Mouse (Mus musculus) lung, adult 18-20 months (tissue): ENCODE measurements around the gene Pdxk.
A peak's percentile ranks its signal among the peaks of the same experiment; 100 is the strongest.
"Not testable (repeated sequence)": the region's sequence is repeated elsewhere in the genome, so short reads cannot be mapped to it uniquely, and the experiment has no call there.

ENCODE experiments used
- DNase-seq, 2 experiments: peaks; one replicate each; pipeline ENCODE4 v3.0.0; 2022; ENCODE audit warnings: mixed read lengths in 2 of 2

Pdxk gene

DNA sequence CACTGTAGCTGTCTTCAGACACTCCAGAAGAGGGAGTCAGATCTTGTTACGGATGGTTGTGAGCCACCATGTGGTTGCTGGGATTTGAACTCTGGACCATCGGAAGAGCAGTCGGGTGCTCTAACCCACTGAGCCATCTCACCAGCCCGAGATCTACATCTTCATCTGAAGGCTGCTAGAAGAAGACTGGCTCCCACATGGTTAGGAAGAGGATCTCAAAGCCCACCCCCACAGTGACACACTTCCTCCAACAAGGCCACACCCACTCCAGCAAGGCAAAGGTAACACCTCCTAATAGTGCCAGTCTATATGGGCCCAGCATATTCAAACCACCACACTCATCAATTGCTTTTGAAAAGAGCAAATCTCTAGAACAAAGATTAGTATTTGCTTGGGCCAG lies 49.8 kb downstream of the Pdxk start:
- not testable (repeated sequence) for DNase-seq

GRCm38 (mm10) chr10:78413152-78413520 lies 51.6 kb downstream of the Pdxk start:
- no peak for DNase-seq

DNA sequence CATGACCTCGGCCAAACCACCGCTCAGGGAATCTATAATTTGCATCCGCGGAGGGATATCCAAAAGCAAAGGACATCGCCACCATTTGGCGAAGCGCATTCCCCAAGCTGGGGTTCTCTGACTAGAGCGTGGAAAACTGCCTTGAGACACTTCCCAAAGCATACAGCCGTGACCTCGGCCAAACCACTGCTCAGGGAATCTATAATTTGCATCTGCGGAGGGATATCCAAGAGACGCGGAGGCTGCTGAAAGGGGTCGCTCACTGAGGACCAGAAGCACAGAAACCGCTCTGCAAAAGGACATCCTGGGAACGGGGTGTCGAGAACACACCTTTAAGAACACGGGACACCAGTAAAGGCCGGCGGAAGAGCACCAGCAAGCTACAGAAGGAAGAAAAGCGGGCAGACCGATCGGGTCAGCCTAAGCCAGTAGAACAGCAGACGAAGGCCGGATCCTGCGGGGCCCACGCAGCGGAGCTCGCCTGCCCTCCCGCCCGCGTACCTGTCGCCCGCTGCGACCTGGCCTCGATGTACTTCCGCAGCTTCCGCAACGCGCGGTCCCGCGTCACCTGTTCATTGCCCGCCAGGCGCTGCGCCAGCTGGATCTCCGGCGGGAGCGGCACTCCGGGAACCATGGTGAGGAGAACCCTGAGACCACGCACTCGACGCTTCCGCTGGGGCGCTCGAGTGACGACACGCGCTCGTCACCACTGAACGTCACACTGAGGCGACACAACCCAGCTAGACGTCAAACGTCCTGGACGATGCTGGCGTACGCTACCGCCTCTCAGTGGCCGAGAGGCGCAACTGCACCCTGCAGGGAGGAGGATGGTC lies 52.2 kb downstream of the Pdxk start, which contains the start of gene Rrp1:
Gene Rrp1, minus strand, starts transcription at position 725 of the 833 bp plus-strand sequence.
- peak; percentile 92 to 93 for DNase-seq

DNA sequence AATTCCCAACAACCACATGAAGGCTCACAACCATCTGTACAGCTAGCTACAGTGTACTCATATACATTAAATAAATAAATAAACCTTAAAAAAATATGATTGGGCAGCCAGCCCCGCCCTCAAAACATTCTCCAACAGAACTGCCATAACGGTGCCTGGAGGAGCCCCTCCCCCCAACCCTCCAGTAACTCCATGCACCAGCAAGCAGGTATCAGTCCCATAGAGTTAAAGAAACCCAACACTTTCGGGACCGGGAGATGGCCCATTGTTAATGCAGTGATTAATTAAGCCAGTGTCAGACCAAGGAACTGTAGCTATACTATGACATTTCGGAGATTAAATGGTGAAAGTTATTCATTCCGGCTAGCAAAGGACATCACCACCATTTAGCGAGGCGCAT lies 52.9 kb downstream of the Pdxk start:
- DNase-seq, result no peak

DNA sequence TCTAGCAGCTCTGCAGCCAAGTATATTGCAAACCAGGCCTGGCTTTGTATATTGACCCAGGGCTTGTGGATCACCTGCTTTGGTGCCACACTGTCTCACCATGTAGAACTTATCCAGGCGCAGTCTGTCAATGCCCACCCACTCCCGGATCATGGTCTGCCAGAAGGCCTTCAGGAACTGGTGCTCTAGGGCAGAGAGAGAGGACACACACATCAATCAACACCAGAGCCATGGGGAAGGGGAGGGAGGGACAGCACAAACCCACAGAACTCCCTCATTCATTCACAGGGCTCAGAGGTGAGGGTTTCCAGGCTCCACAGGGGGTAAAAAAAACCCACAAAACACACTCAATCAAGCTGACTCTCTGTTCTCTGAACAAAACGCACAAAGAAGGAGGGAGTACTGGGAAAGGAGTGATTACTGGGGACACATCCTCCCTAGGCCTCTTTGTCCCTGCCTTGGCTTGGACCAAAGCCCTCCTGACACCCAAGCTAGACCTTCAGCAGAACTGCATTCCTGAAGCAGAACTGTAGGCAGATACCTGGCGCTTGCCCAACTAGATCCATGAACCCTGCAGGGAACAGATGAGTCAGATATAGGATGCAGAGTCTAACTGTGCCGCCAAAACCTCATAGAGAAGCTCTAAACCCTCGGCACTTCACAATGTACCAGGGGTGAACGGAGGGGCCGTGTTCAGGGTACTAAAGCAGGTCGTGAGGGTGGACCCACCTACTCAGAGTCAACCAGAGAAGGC lies 55.6 kb downstream of the Pdxk start:
- DNase-seq, result no peak

GRCm38 (mm10) chr10:78407132-78407531 lies 57.6 kb downstream of the Pdxk start:
- DNase-seq, result no peak

DNA sequence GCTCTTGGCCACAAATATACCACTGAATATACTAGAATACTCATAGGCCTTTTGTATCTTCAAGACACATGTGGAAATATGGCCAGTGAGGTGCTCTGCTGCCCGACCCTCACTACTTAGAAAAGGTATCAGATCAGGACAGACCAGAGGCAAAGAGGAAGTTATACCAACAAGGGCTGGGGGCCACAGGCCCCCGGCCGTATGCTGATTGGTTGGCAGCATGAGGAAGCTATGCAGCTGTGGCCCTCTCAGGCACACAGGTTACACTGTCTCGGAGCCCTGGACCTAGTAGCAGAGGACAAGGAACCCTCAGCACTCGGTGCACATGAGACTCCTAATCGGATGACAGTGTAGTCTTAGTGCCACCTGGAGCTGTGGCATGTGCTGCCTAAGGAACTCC lies 58.6 kb downstream of the Pdxk start:
- no peak for DNase-seq

DNA sequence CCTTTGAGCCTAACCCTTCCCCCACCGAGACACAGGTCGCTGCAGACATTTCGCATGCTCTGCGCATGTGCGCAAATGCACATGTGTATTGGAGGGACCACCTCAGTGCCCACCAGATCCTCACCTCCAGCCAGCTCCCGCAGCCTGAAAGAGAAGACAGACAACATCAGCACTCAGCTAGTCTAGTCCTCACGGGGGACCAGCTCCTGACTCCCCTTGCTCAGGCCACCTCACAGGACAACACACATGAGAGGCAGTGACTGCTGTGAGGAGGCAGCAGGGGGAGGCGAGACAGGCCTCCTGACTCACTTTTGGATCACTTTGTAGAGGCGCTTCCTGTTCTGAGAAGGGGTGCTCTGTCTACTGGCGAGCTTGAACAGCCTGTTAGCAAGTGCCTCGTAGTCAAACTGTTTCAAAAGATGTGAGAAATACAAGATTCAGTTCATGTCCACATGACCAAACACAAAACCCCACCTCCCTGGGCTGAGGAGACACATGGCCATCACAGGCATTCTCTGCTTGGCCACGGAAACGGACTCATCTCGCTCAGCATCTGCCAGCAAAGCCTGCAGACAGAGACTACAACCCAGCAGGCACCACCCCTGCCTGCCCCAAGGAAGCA lies 62.4 kb downstream of the Pdxk start:
- no peak for DNase-seq

DNA sequence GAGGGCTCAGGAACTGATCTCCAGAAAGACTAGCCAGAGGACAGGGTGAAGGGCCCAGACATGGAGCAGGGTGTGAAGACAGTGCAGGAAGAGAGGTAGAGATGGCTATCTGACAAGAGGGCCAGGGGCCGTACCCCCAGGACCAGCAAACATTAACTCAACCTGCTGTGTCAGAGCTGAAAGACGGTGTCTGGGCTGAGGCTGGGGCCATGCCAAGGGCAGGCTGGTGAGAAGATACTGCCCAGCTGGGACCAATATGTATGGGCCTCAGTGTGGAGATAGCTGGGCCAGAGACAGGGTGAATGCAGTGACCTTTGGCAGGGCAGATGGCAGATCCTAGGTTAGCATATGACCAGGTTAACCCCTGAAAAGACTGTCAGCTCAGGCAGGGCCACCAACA lies 63.6 kb downstream of the Pdxk start:
- DNase-seq, result no peak

- no peak for DNase-seq
These were observed 65.6 kb downstream of the Pdxk start for GRCm38 (mm10) chr10:78399090-78399657.

- no peak for DNase-seq
These were observed 68.2 kb downstream of the Pdxk start for GRCm38 (mm10) chr10:78396625-78396885.

- peak; percentile 89 to 94 for DNase-seq
These were observed 68.8 kb downstream of the Pdxk start for GRCm38 (mm10) chr10:78395819-78396624.

DNA sequence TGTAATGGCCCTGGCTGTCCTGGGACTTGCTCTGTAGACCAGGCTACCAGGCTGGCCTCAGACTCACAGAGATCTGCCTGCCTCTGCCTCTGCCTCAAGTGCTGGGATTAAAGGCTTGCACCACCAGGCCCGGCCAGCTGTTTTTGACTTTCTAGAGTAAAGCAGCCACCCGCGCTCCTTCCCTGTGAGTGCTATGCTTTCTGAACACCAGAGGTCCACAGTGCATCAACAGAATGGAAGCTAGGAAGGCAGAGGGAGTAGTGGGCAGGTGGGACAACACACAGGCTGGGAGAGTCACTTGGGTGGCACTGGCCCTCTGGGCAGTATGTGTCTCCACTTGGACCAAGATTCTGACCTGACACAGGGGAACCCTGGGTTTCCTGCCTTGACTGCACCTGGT lies 69.4 kb downstream of the Pdxk start:
- no peak for DNase-seq

DNA sequence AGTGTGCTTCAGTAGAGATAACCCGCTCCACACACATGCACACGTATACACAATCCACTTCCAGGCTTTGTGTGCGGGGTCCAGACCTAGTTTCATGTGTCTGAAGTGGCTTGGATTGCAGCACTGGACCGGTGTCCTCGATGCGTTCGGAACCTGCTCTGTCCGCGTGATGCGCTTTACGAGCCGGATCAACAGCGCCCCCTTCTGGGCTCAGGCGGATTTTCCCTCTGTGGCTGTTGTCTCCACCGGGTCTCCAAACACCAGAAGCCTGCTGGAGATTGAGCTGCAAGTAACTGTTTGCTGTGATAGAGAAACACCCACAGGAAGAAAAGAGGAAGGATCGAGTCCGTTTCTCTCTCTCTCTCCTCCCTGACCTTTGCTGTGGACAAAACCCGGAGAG lies 72.7 kb downstream of the Pdxk start:
- peak; percentile 76 to 77 for DNase-seq

DNA sequence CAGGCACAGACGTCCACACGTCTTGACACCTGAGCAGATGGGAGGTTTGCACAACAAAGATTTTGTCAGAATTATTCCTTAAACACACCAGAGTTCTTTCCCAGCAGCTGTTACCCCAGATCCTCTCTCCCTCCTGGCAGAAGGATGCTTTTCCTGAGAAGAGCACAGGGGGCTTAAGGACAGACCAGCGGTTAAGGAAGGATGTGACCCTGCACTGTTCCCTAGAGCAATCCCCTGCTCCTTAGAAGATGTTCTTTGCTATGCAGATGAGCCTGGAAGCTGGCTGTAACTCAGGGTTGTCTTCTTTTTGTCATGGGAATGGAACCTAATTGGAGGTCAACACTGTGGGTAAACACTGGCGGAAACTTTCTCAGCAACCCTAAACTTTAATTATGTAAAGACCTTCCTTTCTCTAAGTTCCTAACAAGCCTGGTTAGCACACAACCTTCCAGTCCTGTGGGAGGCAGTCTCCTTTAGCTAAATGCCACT lies 73.7 kb downstream of the Pdxk start:
- no peak for DNase-seq

- DNase-seq, result no peak
These were observed 76.4 kb downstream of the Pdxk start for GRCm38 (mm10) chr10:78388216-78388980.
